Mouse (Mus musculus) testis, adult 2 months (tissue): Measurements from ENCODE around the gene Ddx25. TPM values are rescaled to one million over a fixed set of nuclear protein-coding genes. Genes with fewer than 3 reads are reported as not detected.

ENCODE experiments used
- H3K27ac ChIP-seq: fragments of 200-500 bp; 2 replicates; pipeline ENCODE4 v1.5.1; 2012; ENCODE audit warnings: low read depth, low read length; ENCODE audit not compliant: control insufficient read depth, insufficient read depth
- H3K27me3 ChIP-seq: fragments of 200-500 bp; 2 replicates; pipeline ENCODE4 v1.6.1; 2012; ENCODE audit warnings: mild to moderate bottlenecking, low read length, moderate library complexity; ENCODE audit not compliant: control insufficient read depth, insufficient read depth
- H3K36me3 ChIP-seq: fragments of 200-500 bp; 2 replicates; pipeline ENCODE4 v1.6.1; 2012; ENCODE audit warnings: mild to moderate bottlenecking, low read length; ENCODE audit not compliant: control insufficient read depth, insufficient read depth
- H3K4me1 ChIP-seq: fragments of 200-500 bp; 2 replicates; pipeline ENCODE4 v1.6.1; 2012; ENCODE audit warnings: low read length; ENCODE audit not compliant: control insufficient read depth, insufficient read depth
- H3K4me3 ChIP-seq: fragments of 200-500 bp; 2 replicates; pipeline ENCODE4 v1.5.1; 2012; ENCODE audit warnings: low read depth, mild to moderate bottlenecking, low read length, moderate library complexity, mixed read lengths; ENCODE audit not compliant: control insufficient read depth
- CTCF ChIP-seq: fragments of 200-500 bp; IDR thresholded peaks from 2 replicates; pipeline ENCODE4 v1.5.1; 2012; ENCODE audit warnings: low read depth, mild to moderate bottlenecking, inconsistent platforms, low read length, moderate library complexity; ENCODE audit not compliant: control insufficient read depth, insufficient read depth, insufficient replicate concordance
- POLR2A ChIP-seq: fragments of 200-500 bp; IDR thresholded peaks from 2 replicates; pipeline ENCODE4 v1.6.1; 2012; ENCODE audit warnings: low read depth, mild to moderate bottlenecking, inconsistent platforms, low read length, moderate library complexity; ENCODE audit not compliant: control insufficient read depth
- polyA plus RNA-seq: library from polyadenylated mRNA; depleted of rRNA; stranded (reverse); fragments of >200 nt; gene quantifications from 2 replicates; pipeline ENCODE4 v1.2.3, GENCODE M21; 2012

Gene Ddx25
- polyA plus RNA-seq, 1 experiment = 71.2 TPM

DNA sequence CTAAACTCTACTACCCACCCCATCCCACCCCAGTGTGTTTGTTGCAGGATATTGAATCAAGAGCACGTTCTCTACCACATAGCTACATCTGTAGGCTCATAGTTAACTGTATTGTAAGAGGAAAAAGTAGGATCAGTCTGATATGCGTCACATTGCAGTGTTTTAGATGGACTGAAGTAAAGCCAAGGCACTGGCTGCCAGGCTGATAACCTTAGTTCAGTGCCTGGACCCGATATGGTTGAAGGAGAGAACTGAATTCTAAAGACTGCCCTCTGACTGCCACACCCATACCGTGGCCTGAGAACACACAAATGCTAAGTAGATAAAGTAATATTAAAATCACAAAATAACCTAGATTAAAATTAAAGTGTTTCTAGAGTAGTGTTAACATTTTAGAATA, 22.5 kb downstream of the Ddx25 start:
- Histone ChIP-seq H3K4me1 (no peaks in the 10 kb centered on the region), H3K27me3 (no peaks in the 10 kb centered on the region), H3K4me3 (no peak overlapping the region), H3K36me3 (peaks cover under 1% of the 10 kb centered on the region; the same call in 1 of the 2 replicates), H3K27ac (no peak overlapping the region)
- TF ChIP-seq POLR2A (no peak), CTCF (no peak)

- TF ChIP-seq POLR2A = no peak
- peak; percentile 47; the same call in 1 of the 2 replicates for TF ChIP-seq CTCF
- Histone ChIP-seq H3K36me3 (no peaks in the 10 kb centered on the region), H3K4me3 (no peak overlapping the region), H3K4me1 (no peaks in the 10 kb centered on the region), H3K27ac (no peak overlapping the region), H3K27me3 (no peaks in the 10 kb centered on the region)
These were observed 23.2 kb downstream of the Ddx25 start for GRCm38 (mm10) chr9:35535110-35535509.

DNA sequence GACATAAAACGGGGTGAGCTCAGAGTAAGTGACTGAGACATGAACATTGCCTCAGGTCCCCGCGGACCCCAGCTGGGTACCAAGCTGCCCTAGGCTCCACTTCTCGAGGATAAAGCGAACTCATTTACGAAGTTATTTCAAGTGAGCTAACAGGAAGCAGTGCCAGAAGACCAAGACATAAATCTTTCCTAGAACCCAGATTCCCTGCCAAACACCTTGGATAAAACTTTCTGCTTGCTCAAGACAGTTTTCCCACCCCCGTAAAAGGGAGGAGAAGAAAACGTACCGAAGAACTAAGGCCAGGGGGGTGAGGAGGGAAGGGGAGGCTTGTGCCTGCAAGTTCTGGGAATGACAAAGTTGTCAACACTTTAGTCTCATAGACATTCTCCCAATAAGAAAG, 25.1 kb downstream of the Ddx25 start:
- no peaks in the 10 kb centered on the region for H3K36me3 ChIP-seq
- no peaks in the 10 kb centered on the region for H3K27me3 ChIP-seq
- TF ChIP-seq CTCF = no peak
- no peak for TF ChIP-seq POLR2A
- H3K27ac ChIP-seq = no peak overlapping the region
- no peak overlapping the region for H3K4me3 ChIP-seq
- no peaks in the 10 kb centered on the region for H3K4me1 ChIP-seq

- Histone ChIP-seq H3K36me3 (no peaks in the 10 kb centered on the region), H3K27ac (no peak overlapping the region), H3K4me1 (no peaks in the 10 kb centered on the region), H3K4me3 (no peak overlapping the region), H3K27me3 (no peaks in the 10 kb centered on the region)
- TF ChIP-seq POLR2A (no peak), CTCF (no peak)
These were observed 28.5 kb downstream of the Ddx25 start for GRCm38 (mm10) chr9:35529796-35530195.

DNA sequence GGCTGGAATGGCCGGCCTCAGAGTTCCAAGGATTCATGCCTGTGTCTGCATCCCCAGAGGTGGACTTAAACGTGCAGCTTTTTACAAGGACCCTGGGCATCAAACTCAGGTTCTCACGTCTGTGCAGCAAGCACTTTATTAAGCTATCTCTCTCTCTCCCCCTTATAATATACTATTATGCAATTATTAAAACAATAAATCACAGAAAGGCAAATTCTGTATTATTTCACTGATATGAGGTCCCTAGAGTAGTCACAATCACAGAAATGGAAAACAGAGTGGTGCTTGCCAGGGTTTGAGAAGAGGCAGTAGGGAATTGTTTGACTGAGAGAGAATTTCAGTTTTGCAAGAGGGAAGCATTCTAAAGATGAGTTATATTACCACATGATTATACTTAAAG, 29.2 kb downstream of the Ddx25 start:
- no peak for TF ChIP-seq CTCF
- TF ChIP-seq POLR2A = no peak
- Histone ChIP-seq H3K4me1 (peaks cover under 1% of the 10 kb centered on the region; the same call in 1 of the 2 replicates), H3K4me3 (no peak overlapping the region), H3K36me3 (no peaks in the 10 kb centered on the region), H3K27me3 (no peaks in the 10 kb centered on the region), H3K27ac (no peak overlapping the region)

DNA sequence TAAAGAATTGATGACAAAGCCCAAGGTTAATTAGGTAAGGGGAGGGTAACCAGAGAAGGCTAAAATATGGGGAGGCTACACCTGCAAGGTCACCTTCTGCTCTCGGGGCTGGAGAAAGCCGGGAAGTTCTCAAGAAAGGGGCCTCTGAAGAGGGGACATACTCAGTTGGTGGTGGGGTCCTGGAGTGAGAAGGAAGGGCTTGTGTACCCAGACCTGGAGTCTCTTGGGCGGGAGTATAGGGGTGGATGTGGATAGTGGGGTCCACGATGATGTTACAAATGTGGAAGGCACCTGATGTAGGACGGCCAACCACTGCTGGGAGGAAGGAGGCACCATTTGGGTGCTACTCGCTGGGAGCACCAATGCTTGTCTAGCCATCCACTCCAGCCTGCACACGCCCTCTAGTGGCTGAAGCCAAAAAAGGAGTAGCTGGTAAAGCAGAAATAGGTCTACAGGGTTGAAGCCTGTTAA, 34.4 kb downstream of the Ddx25 start:
- Histone ChIP-seq H3K36me3 (no peaks in the 10 kb centered on the region), H3K27ac (no peak overlapping the region), H3K27me3 (no peaks in the 10 kb centered on the region), H3K4me3 (no peak overlapping the region; the same call in 1 of the 2 replicates), H3K4me1 (peaks cover 8% of the 10 kb centered on the region)
- TF ChIP-seq CTCF (peak; percentile 83; the same call in 1 of the 2 replicates), POLR2A (no peak)

GRCm38 (mm10) chr9:35523541-35523940, 34.8 kb downstream of the Ddx25 start:
- Histone ChIP-seq H3K4me1 (peaks cover 8% of the 10 kb centered on the region), H3K4me3 (no peak overlapping the region), H3K36me3 (no peaks in the 10 kb centered on the region), H3K27me3 (no peaks in the 10 kb centered on the region), H3K27ac (no peak overlapping the region)
- TF ChIP-seq POLR2A = no peak
- TF ChIP-seq CTCF = no peak
